In the genomic region with DNA sequence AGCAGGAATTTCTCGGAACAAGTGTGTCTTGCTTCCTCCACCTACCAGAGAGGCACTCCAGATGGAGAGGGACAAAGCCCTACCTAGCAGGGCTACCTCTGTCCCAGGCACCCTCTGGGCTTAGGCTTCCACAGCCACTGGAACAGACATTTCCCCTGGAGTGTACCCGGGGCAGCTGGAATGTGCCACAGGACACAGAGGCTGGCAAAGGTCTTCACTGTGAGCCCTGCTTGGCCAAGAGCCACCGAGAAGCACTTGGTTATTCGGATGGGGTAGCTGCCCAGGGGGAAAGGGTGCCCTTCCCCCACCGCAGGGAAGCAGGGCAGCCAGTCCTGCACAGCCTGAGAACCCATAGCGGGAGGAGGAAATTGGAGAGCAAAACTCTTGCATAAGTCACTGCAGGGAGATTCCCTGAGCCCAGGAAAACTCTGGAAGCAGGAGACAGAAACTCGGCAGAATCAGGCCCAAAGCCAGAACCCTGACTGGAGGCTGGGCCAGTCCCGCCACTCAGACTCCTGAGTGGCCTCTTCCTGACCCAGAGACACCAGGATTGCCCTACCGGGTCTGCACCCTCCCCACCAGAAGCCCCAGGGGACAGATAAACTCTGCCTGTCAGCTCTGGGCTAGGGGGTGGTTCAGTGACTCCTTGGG, we compare ENCODE assay signal across 9 mouse cellular contexts. TPM values are rescaled to one million over a fixed set of nuclear protein-coding genes. Genes with fewer than 3 reads are reported as not detected.
A peak's percentile ranks its signal among the peaks of the same experiment; 100 is the strongest.
DNase-seq lines count a peak whose midpoint lies in the region; ATAC-seq and TF ChIP-seq lines count a peak whose summit lies in the region.
"Had no signal": no experiment of that assay in that cellular context is flagged by ENCODE, and none has a peak within 500 bp of the region (broad histone marks: within the 10 kb centered on the region; RNA-seq: fewer than 3 reads in every experiment).

No protein-coding gene starts in this region.

- no peaks in the 10 kb centered on the region for H3K9me3 ChIP-seq in stomach, embryonic 15.5 days
- H3K9me3 ChIP-seq in stomach, postnatal 0 days (ENCODE audit: control insufficient read depth, low read length): no peaks in the 10 kb centered on the region
- H3K9me3 ChIP-seq: limb, embryonic 15.5 days had no signal

- H3K4me1 ChIP-seq in stomach, embryonic 15.5 days: peaks cover 12% of the 10 kb centered on the region
- H3K4me1 ChIP-seq in stomach, postnatal 0 days (replicated peaks; ENCODE audit: control insufficient read depth, insufficient read depth): no peaks in the 10 kb centered on the region

- no peak for TF ChIP-seq EP300 in stomach, postnatal 0 days (optimal IDR thresholded peaks at IDR 0.05)

- H3K9ac ChIP-seq in stomach, embryonic 15.5 days: no peak overlapping the region
- H3K9ac ChIP-seq in stomach, postnatal 0 days (ENCODE audit: low read length): no peak overlapping the region
- H3K9ac ChIP-seq: limb, embryonic 15.5 days had no signal

- H3K27me3 ChIP-seq in stomach, embryonic 15.5 days (replicated peaks): no peaks in the 10 kb centered on the region
- no peaks in the 10 kb centered on the region for H3K27me3 ChIP-seq in stomach, postnatal 0 days (ENCODE audit: control insufficient read depth, insufficient read depth, low read length)
- H3K27me3 ChIP-seq: limb, embryonic 15.5 days had no signal

- no peak overlapping the region for H3K4me3 ChIP-seq in stomach, embryonic 15.5 days (replicated peaks)
- no peak overlapping the region for H3K4me3 ChIP-seq in stomach, postnatal 0 days (ENCODE audit: low read depth, low read length)
- H3K4me3 ChIP-seq: limb, embryonic 15.5 days had no signal

- WGBS in stomach, embryonic 15.5 days: 39% methylated on average over 9 of the region's 9 CpGs
- WGBS in stomach, postnatal 0 days: 25% methylated on average over 9 of the region's 9 CpGs

- H3K27ac ChIP-seq in stomach, embryonic 15.5 days: no peak overlapping the region
- H3K27ac ChIP-seq in stomach, postnatal 0 days (replicated peaks): no peak overlapping the region
- H3K27ac ChIP-seq: limb, embryonic 15.5 days had no signal

- no peak for DNase-seq in stomach, postnatal 0 days (ENCODE audit: low spot score)
- peak; percentile 31 to 36 for DNase-seq in cerebellum, postnatal 36 days
- DNase-seq in heart, adult 9 months (ENCODE audit: low spot score in 2 of 2): peak; percentile 72 to 75
- peak; percentile 90 to 93 for DNase-seq in kidney, postnatal 36 days
- DNase-seq in lung, postnatal 36 days: peak; percentile 71
- DNase-seq in retina, embryonic 14.5 days (ENCODE audit: low spot score): no peak
- no peak for DNase-seq in embryo, embryonic 9.5 days (ENCODE audit: extremely low spot score)

- H3K4me2 ChIP-seq in stomach, embryonic 15.5 days: no peak overlapping the region
- H3K4me2 ChIP-seq in stomach, postnatal 0 days (replicated peaks; ENCODE audit: low read depth): no peak overlapping the region
- H3K4me2 ChIP-seq: limb, embryonic 15.5 days had no signal

- ATAC-seq in stomach, embryonic 15.5 days (ENCODE audit: insufficient read depth, low FRiP score, low read depth): peak; percentile 18; the same call in 1 of the 2 replicates
- ATAC-seq in stomach, postnatal 0 days (ENCODE audit: low FRiP score, low TSS enrichment): no peak

- H3K36me3 ChIP-seq in stomach, embryonic 15.5 days: no peaks in the 10 kb centered on the region
- H3K36me3 ChIP-seq in stomach, postnatal 0 days (ENCODE audit: control insufficient read depth, insufficient read depth, low read length): no peaks in the 10 kb centered on the region
- H3K36me3 ChIP-seq: limb, embryonic 15.5 days had no signal

- no peak for TF ChIP-seq CTCF in stomach, postnatal 0 days (IDR thresholded peaks at IDR 0.05; ENCODE audit: low read depth)

RNA-seq across cellular contexts. Expression of gene Alpl, which starts 12.5 kb away (rescaled TPM):
- 9.8 and 10.8 TPM in 2 replicates for polyA plus RNA-seq in stomach, embryonic 15.5 days (2015; fragmentation: Nextera tagmentation; extraction: Ambion mirVana)
- 2.0 and 2.5 TPM in 2 replicates for polyA plus RNA-seq in stomach, postnatal 0 days (2015; fragmentation: Nextera tagmentation; extraction: Ambion mirVana)

Comparison
In these comparisons a context has a peak if more than half of its experiments do, and no peak if none do; other contexts are left out.
1. DNase-seq: peak in cerebellum, postnatal 36 days (2 of 2), heart, adult 9 months (2 of 2), kidney, postnatal 36 days (2 of 2) and lung, postnatal 36 days (single experiment); none in stomach, postnatal 0 days (single experiment), retina, embryonic 14.5 days (single experiment) and embryo, embryonic 9.5 days (single experiment).